Mouse (Mus musculus) liver, postnatal 0 days (tissue): Measurements from ENCODE around the gene Naxd.

Experiments
- CTCF ChIP-seq: sonication (generic); IDR thresholded peaks from 2 replicates; pipeline ENCODE4 v1.5.1; 2016; ENCODE audit warnings: antibody characterized with exemption, low read depth
- EP300 ChIP-seq: IDR thresholded peaks from 2 replicates; pipeline ENCODE4 v1.6.1; 2016; ENCODE audit warnings: antibody characterized with exemption, low read depth, mild to moderate bottlenecking

GRCm38 (mm10) chr8:11552390-11552789 lies 55.1 kb downstream of the Naxd start:
- TF ChIP-seq CTCF: no peak
- no peak for TF ChIP-seq EP300
